Mouse (Mus musculus) midbrain, embryonic 14.5 days (tissue): ENCODE measurements around the gene Mpdu1. TPM values are rescaled to one million over a fixed set of nuclear protein-coding genes. Genes with fewer than 3 reads are reported as not detected.

Experiments used
- ATAC-seq: fragments of 200-750 bp; cut with Nextera tagmentation; 2 replicates; pipeline ENCODE4 v1.8.0; 2017; ENCODE audit warnings: moderate number of reproducible peaks, moderate library complexity; ENCODE audit not compliant: low FRiP score, low TSS enrichment
- DNase-seq: peaks from one replicate; pipeline ENCODE4 v3.0.0-alpha.2; 2015
- H3K27ac ChIP-seq: fragments of 300-500 bp; sonication (generic); replicated peaks from 2 replicates; pipeline ENCODE4 v1.5.1; 2014; ENCODE audit warnings: mild to moderate bottlenecking, low read depth, low read length, moderate library complexity
- H3K27me3 ChIP-seq: fragments of 300-500 bp; sonication (generic); 2 replicates; pipeline ENCODE4 v1.6.1; 2014; ENCODE audit warnings: low read length, control low read depth, mixed read lengths; ENCODE audit not compliant: control insufficient read depth, insufficient read depth
- H3K36me3 ChIP-seq: fragments of 300-500 bp; sonication (generic); 2 replicates; pipeline ENCODE4 v1.6.1; 2014; ENCODE audit warnings: low read length, control low read depth; ENCODE audit not compliant: control insufficient read depth, insufficient read depth
- H3K4me1 ChIP-seq: fragments of 300-500 bp; sonication (generic); 2 replicates; pipeline ENCODE4 v1.6.1; 2014; ENCODE audit warnings: mild to moderate bottlenecking, antibody characterized with exemption, low read length, control low read depth; ENCODE audit not compliant: control insufficient read depth, insufficient read depth
- H3K4me2 ChIP-seq: fragments of 300-500 bp; sonication (generic); 2 replicates; pipeline ENCODE4 v1.6.1; 2014; ENCODE audit warnings: mild to moderate bottlenecking, low read length, moderate library complexity
- H3K4me3 ChIP-seq: fragments of 300-500 bp; sonication (generic); replicated peaks from 2 replicates; pipeline ENCODE4 v1.5.1; 2014; ENCODE audit warnings: low read depth, low read length
- H3K9ac ChIP-seq: fragments of 300-500 bp; sonication (generic); replicated peaks from 2 replicates; pipeline ENCODE4 v1.6.1; 2014; ENCODE audit warnings: mild to moderate bottlenecking, low read length, moderate library complexity
- H3K9me3 ChIP-seq: fragments of 300-500 bp; sonication (generic); 2 replicates; pipeline ENCODE4 v1.6.1; 2016; ENCODE audit warnings: low read length, control low read depth, mixed read lengths; ENCODE audit not compliant: control insufficient read depth
- WGBS: fragments of 180-500 bp; shearing (Covaris S2); extraction: QIAGEN DNeasy Blood & Tissue Kit; methylation state at CpG from one replicate; pipeline ENCODE4 v1.1.7; 2014; 5-methylcytosine and 5-hydroxymethylcytosine counted together
- polyA plus RNA-seq: library from polyadenylated mRNA; unstranded; fragments of >200 nt; fragmentation: Nextera tagmentation; extraction: Ambion mirVana; gene quantifications from 2 replicates; pipeline ENCODE4 v1.2.1, GENCODE M21; 2014

Gene Mpdu1
- 64.0 and 108 TPM in 2 replicates for polyA plus RNA-seq

GRCm38 (mm10) chr11:69662213-69662966 lies at the start of gene Mpdu1:
Mpdu1 (minus strand) TSS chr11:69662642.
- peak; percentile 98 for DNase-seq
- peak within 1 kb of the TSS; percentile 93 for H3K27ac ChIP-seq
- peak within 1 kb of the TSS; percentile 52 for H3K4me3 ChIP-seq
- peak within 1 kb of the TSS; percentile 63 for H3K9ac ChIP-seq
- peak; percentile 95 for ATAC-seq
- no peaks in the 10 kb centered on the region for H3K9me3 ChIP-seq
- peaks cover 59% of the 10 kb centered on the region for H3K36me3 ChIP-seq
- WGBS: under 1% methylated on average over 48 of the region's 48 CpGs
- peaks cover 13% of the 10 kb centered on the region for H3K4me1 ChIP-seq
- peak within 1 kb of the TSS; percentile 63 for H3K4me2 ChIP-seq
- H3K27me3 ChIP-seq: no peaks in the 10 kb centered on the region

- no peak overlapping the region for H3K4me2 ChIP-seq
- H3K4me1 ChIP-seq: no peaks in the 10 kb centered on the region
- no peaks in the 10 kb centered on the region for H3K27me3 ChIP-seq
- no peaks in the 10 kb centered on the region for H3K36me3 ChIP-seq
- WGBS: 76% methylated on average over 2 of the region's 2 CpGs
- no peak overlapping the region for H3K27ac ChIP-seq
- ATAC-seq: no peak
- DNase-seq: no peak
- H3K9ac ChIP-seq: no peak overlapping the region
- no peaks in the 10 kb centered on the region for H3K9me3 ChIP-seq
- no peak overlapping the region for H3K4me3 ChIP-seq
Measured at GRCm38 (mm10) chr11:69711082-69711481, 48.6 kb upstream of the Mpdu1 start.

- no peaks in the 10 kb centered on the region for H3K36me3 ChIP-seq
- no peak overlapping the region for H3K27ac ChIP-seq
- no peaks in the 10 kb centered on the region for H3K4me1 ChIP-seq
- no peaks in the 10 kb centered on the region for H3K9me3 ChIP-seq
- no peak overlapping the region for H3K9ac ChIP-seq
- WGBS: 74% methylated on average over 3 of the region's 3 CpGs
- no peaks in the 10 kb centered on the region for H3K27me3 ChIP-seq
- DNase-seq (no peak), ATAC-seq (no peak)
- H3K4me3 ChIP-seq: no peak overlapping the region
- H3K4me2 ChIP-seq: no peak overlapping the region
Measured at GRCm38 (mm10) chr11:69710470-69710869, 48.0 kb upstream of the Mpdu1 start.

DNA sequence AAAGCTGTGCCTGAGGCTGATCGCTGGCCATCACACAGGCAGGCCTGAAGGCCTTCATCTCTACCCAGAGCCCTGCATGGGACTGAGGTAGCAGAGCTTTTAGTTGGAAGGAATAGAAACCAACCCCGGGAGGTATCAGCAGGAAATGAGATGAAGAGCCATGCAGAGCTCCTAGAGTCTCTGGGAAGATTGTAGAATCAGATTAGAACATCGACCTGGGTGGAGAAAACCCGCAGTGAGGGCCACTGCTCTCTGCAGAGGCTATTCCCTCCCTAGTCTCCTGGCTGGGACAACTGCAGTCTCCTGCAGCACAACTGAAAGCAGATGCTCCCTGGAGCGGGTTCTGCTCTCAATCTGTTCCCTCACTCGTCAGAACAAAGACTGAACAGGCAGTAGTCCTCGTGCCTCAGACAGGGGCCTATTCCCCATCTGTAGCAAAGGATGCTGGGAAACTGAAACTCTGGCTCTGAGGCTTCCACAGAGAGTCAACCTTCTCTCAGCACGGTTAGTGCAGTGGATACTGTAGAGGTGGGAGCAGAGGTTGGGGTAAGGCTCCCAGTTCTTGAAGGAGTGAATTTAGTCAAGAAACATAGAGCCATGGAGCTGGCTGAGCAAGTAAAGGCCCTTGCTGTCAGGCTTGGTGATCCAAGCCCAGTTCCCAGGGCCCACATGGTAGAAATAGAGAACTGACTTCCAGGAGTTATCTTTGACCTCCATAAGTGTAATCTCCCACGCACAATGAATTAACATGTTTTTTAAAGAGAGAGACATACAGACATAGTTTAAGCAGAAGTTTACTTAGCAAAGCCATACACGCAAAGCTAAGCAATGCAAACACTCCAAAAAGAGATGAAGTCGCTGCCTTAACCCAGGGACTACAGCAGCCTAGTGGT lies 47.4 kb upstream of the Mpdu1 start:
- 53% methylated on average over 11 of the region's 11 CpGs for WGBS
- Histone ChIP-seq H3K4me3 (no peak overlapping the region), H3K9ac (no peak overlapping the region), H3K9me3 (no peaks in the 10 kb centered on the region), H3K4me1 (no peaks in the 10 kb centered on the region), H3K36me3 (no peaks in the 10 kb centered on the region), H3K27me3 (no peaks in the 10 kb centered on the region), H3K27ac (no peak overlapping the region), H3K4me2 (no peak overlapping the region)
- no peak for ATAC-seq
- DNase-seq: no peak

- no peak overlapping the region for H3K4me2 ChIP-seq
- ATAC-seq: no peak
- no peaks in the 10 kb centered on the region for H3K27me3 ChIP-seq
- WGBS: 86% methylated on average over 3 of the region's 3 CpGs
- no peaks in the 10 kb centered on the region for H3K36me3 ChIP-seq
- H3K27ac ChIP-seq: no peak overlapping the region
- H3K4me3 ChIP-seq: no peak overlapping the region
- H3K9ac ChIP-seq: no peak overlapping the region
- no peak for DNase-seq
- no peaks in the 10 kb centered on the region for H3K4me1 ChIP-seq
- H3K9me3 ChIP-seq: no peaks in the 10 kb centered on the region
Measured at GRCm38 (mm10) chr11:69708614-69709265, 46.3 kb upstream of the Mpdu1 start.

DNA sequence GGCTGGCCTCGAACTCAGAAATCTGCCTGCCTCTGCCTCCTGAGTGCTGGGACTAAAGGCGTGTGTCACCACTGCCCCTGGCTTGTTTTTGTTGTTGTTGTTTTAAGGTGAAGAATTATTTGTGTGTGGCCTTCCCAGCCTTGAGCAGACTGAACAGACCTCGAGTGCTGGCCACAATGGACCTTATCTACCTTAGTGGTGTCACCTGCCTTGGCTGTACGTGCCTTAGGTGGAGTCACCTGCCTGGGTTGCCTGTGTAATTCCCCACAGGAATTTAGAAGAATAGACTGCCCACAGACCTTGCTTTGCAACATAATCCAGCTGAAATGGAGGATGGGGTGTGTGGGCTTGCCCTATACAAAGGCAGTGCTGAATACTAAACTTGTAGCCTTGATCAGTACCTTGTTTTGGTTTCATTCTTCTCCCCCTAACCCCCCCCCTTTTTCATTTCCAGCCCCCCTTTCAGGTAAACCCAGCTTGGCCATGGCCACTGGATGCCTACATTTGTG lies 45.5 kb upstream of the Mpdu1 start:
- Histone ChIP-seq H3K4me3 (no peak overlapping the region), H3K9ac (no peak overlapping the region), H3K4me1 (no peaks in the 10 kb centered on the region), H3K9me3 (no peaks in the 10 kb centered on the region), H3K4me2 (no peak overlapping the region), H3K27me3 (no peaks in the 10 kb centered on the region), H3K27ac (no peak overlapping the region), H3K36me3 (no peaks in the 10 kb centered on the region)
- no peak for DNase-seq
- WGBS: 84% methylated on average over 4 of the region's 4 CpGs
- no peak for ATAC-seq

- Histone ChIP-seq H3K4me1 (no peaks in the 10 kb centered on the region), H3K4me3 (no peak overlapping the region), H3K9ac (no peak overlapping the region), H3K27me3 (no peaks in the 10 kb centered on the region), H3K9me3 (no peaks in the 10 kb centered on the region), H3K27ac (no peak overlapping the region), H3K4me2 (no peak overlapping the region), H3K36me3 (no peaks in the 10 kb centered on the region)
- DNase-seq (no peak), ATAC-seq (no peak)
- WGBS: 90% methylated on average over 4 of the region's 4 CpGs
Measured at GRCm38 (mm10) chr11:69707480-69707847, 45.0 kb upstream of the Mpdu1 start.

- DNase-seq: no peak
- Histone ChIP-seq H3K27me3 (no peaks in the 10 kb centered on the region), H3K4me2 (no peak overlapping the region), H3K36me3 (no peaks in the 10 kb centered on the region), H3K9ac (no peak overlapping the region), H3K9me3 (no peaks in the 10 kb centered on the region), H3K4me3 (no peak overlapping the region), H3K27ac (no peak overlapping the region), H3K4me1 (no peaks in the 10 kb centered on the region)
- 48% methylated on average over 6 of the region's 6 CpGs for WGBS
- ATAC-seq: no peak
Measured at GRCm38 (mm10) chr11:69706775-69707479, 44.5 kb upstream of the Mpdu1 start.
